Mouse (Mus musculus) spleen, adult 2 months (tissue): ENCODE measurements around the gene Wiz. TPM values are rescaled to one million over a fixed set of nuclear protein-coding genes. Genes with fewer than 3 reads are reported as not detected.

Source experiments
- DNase-seq, 2 experiments: peaks; one replicate each; pipeline versions ENCODE4 v3.0.0 to v3.0.0-alpha.2; 2012 to 2021; ENCODE audit warnings: low spot score in 2 of 2, low read depth in 1 of 2
- H3K27ac ChIP-seq: fragments of 200-500 bp; 2 replicates; pipeline ENCODE4 v1.5.1; 2012; ENCODE audit warnings: low read length, inconsistent platforms; ENCODE audit not compliant: insufficient read depth
- H3K27me3 ChIP-seq: fragments of 200-500 bp; 2 replicates; pipeline ENCODE4 v1.6.1; 2012; ENCODE audit warnings: mild to moderate bottlenecking, moderate library complexity, low read length, inconsistent platforms; ENCODE audit not compliant: control insufficient read depth, insufficient read depth
- H3K36me3 ChIP-seq: fragments of 200-500 bp; 2 replicates; pipeline ENCODE4 v1.6.1; 2012; ENCODE audit warnings: mild to moderate bottlenecking, low read length, inconsistent platforms; ENCODE audit not compliant: control insufficient read depth, insufficient read depth
- H3K4me1 ChIP-seq: fragments of 200-500 bp; 2 replicates; pipeline ENCODE4 v1.6.1; 2011; ENCODE audit warnings: inconsistent platforms; ENCODE audit not compliant: control insufficient read depth, insufficient read depth, insufficient read length
- H3K4me3 ChIP-seq: fragments of 200-500 bp; 2 replicates; pipeline ENCODE4 v1.5.1; 2011; ENCODE audit warnings: mild to moderate bottlenecking, inconsistent platforms; ENCODE audit not compliant: insufficient read depth, insufficient read length; ENCODE audit errors: extremely low read depth
- CTCF ChIP-seq: fragments of 200-500 bp; IDR thresholded peaks from 2 replicates; pipeline ENCODE4 v1.5.1; 2011; ENCODE audit warnings: mild to moderate bottlenecking, inconsistent platforms; ENCODE audit not compliant: insufficient read depth, insufficient read length, insufficient replicate concordance; ENCODE audit errors: extremely low read depth
- POLR2A ChIP-seq: fragments of 200-500 bp; IDR thresholded peaks from 2 replicates; pipeline ENCODE4 v1.6.1; 2011; ENCODE audit warnings: low read depth, low read length, inconsistent platforms
- WGBS: fragments of 180-500 bp; shearing (Covaris S2); methylation state at CpG from one replicate; pipeline ENCODE4 v1.1.7; 2018; 5-methylcytosine and 5-hydroxymethylcytosine counted together
- polyA plus RNA-seq: library from polyadenylated mRNA; depleted of rRNA; stranded (reverse); fragments of >200 nt; gene quantifications from 2 replicates; pipeline ENCODE4 v1.2.3, GENCODE M21; 2012; rRNA removed

Wiz gene
- polyA plus RNA-seq, 1 experiment: 22.4 TPM

DNA sequence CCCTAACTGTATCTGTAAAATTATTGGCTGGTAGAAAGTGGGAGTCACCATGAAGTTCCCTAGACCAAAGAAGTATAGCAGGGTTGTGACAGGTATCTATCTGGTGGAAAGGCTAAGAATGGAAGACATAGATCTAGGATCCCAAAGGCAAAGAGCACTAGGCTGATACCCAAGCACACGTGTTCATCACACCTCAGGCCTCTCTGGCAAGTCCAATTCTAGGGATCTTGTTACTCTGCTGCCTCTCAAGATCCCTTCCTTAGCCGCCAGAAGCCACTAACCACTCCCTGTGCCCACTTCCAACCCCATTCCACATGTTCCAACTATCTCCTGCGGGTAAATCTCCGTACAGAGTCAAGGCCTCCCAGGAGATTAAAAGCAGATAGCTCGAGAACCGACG, 69.3 kb downstream of the Wiz start:
- Histone ChIP-seq H3K4me1 (peaks cover 5% of the 10 kb centered on the region; the same call in 1 of the 2 replicates), H3K36me3 (peaks cover 27% of the 10 kb centered on the region), H3K27ac (peak overlapping the region; percentile 34), H3K4me3 (peak overlapping the region; percentile 96), H3K27me3 (no peaks in the 10 kb centered on the region)
- no peak for DNase-seq
- WGBS: 0% methylated on average over 7 of the region's 7 CpGs
- no peak for TF ChIP-seq POLR2A
- TF ChIP-seq CTCF: no peak

GRCm38 (mm10) chr17:32317708-32318107, 71.5 kb downstream of the Wiz start:
- Histone ChIP-seq H3K4me1 (peaks cover 5% of the 10 kb centered on the region; the same call in 1 of the 2 replicates), H3K4me3 (no peak overlapping the region), H3K27ac (no peak overlapping the region), H3K36me3 (peaks cover 41% of the 10 kb centered on the region), H3K27me3 (no peaks in the 10 kb centered on the region)
- no peak for TF ChIP-seq POLR2A
- no peak for TF ChIP-seq CTCF
- WGBS: 78% methylated on average over 3 of the region's 3 CpGs
- no peak for DNase-seq

- Histone ChIP-seq H3K27ac (no peak overlapping the region), H3K36me3 (peaks cover 47% of the 10 kb centered on the region), H3K4me3 (no peak overlapping the region), H3K27me3 (no peaks in the 10 kb centered on the region), H3K4me1 (peaks cover 5% of the 10 kb centered on the region; the same call in 1 of the 2 replicates)
- no peak for DNase-seq
- TF ChIP-seq POLR2A: no peak
- no peak for TF ChIP-seq CTCF
- 94% methylated on average over 8 of the region's 8 CpGs for WGBS
These were observed 72.2 kb downstream of the Wiz start for GRCm38 (mm10) chr17:32317032-32317431.

- no peak overlapping the region for H3K4me3 ChIP-seq
- peaks cover 5% of the 10 kb centered on the region; the same call in 1 of the 2 replicates for H3K4me1 ChIP-seq
- TF ChIP-seq CTCF (no peak), POLR2A (no peak)
- H3K36me3 ChIP-seq: peaks cover 56% of the 10 kb centered on the region
- no peak for DNase-seq
- 93% methylated on average over 5 of the region's 5 CpGs for WGBS
- H3K27me3 ChIP-seq: no peaks in the 10 kb centered on the region
- no peak overlapping the region for H3K27ac ChIP-seq
These were observed 73.7 kb downstream of the Wiz start for GRCm38 (mm10) chr17:32315560-32315959.

DNA sequence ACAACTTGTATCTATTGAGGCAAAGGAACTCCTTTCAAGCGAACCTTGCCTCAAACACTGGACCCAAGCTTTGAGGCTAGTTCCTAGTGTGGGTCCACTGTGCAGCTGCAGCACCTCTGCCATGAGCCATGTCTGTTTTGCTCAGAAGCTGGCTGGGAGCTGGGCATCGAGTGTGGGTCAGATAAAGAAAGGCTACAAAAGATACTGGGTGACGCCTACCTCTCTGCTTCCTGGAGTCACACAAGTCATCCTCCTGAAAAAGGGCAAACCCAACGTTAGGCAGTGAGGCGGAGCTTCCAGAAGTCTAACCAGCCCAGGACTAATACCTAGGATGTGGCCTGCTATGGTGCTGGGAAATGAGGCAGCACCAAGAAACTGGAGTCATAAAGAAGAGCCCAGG, 75.3 kb downstream of the Wiz start:
- H3K27me3 ChIP-seq: no peaks in the 10 kb centered on the region
- peaks cover 72% of the 10 kb centered on the region for H3K36me3 ChIP-seq
- WGBS: 78% methylated on average over 5 of the region's 5 CpGs
- H3K27ac ChIP-seq: no peak overlapping the region
- no peak for DNase-seq
- no peak for TF ChIP-seq POLR2A
- TF ChIP-seq CTCF: no peak
- no peak overlapping the region for H3K4me3 ChIP-seq
- H3K4me1 ChIP-seq: peaks cover under 1% of the 10 kb centered on the region; the same call in 1 of the 2 replicates

DNA sequence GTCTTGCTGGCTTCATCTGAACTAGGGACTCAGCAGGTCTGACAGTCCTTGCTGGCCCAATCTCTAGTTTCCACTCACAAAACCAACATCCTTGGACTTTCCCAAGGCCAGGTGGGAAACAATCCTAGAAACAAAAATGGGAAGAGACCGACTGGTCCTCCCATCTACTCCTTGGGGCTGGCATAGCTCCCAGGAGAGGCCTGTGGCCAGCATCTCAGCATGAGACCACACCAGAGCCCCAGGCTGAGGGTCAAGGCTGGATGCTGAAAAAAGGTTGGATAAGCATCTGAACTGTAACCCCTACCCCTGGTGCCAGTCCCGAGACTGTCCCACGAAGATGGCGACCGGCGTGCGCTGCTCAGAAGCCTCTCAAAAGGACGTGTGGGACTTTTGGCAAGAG, 76.4 kb downstream of the Wiz start:
- H3K27ac ChIP-seq: no peak overlapping the region
- TF ChIP-seq CTCF: no peak
- TF ChIP-seq POLR2A: no peak
- no peaks in the 10 kb centered on the region for H3K27me3 ChIP-seq
- H3K4me1 ChIP-seq: no peaks in the 10 kb centered on the region
- no peak for DNase-seq
- WGBS: 96% methylated on average over 8 of the region's 8 CpGs
- no peak overlapping the region for H3K4me3 ChIP-seq
- H3K36me3 ChIP-seq: peaks cover 80% of the 10 kb centered on the region

- no peak overlapping the region for H3K27ac ChIP-seq
- 81% methylated on average over 4 of the region's 4 CpGs for WGBS
- no peaks in the 10 kb centered on the region for H3K27me3 ChIP-seq
- no peak for DNase-seq
- no peaks in the 10 kb centered on the region for H3K4me1 ChIP-seq
- peaks cover 74% of the 10 kb centered on the region for H3K36me3 ChIP-seq
- no peak overlapping the region for H3K4me3 ChIP-seq
- TF ChIP-seq POLR2A: no peak
- no peak for TF ChIP-seq CTCF
These were observed 81.3 kb downstream of the Wiz start for GRCm38 (mm10) chr17:32307963-32308362.

Other genes with a start within 250 kb of the Wiz start
- 23.5 and 24.5 TPM in 2 replicates for gene Notch3, start 222.6 kb downstream of the Wiz start, polyA plus RNA-seq
- 1.1 and 1.5 TPM in 2 replicates for gene Ephx3, start 199.9 kb downstream of the Wiz start, polyA plus RNA-seq
- gene Brd4, start 104.7 kb downstream of the Wiz start, polyA plus RNA-seq: 63.3 and 63.8 TPM in 2 replicates
- 105 and 115 TPM in 2 replicates for gene Akap8, start 68.2 kb downstream of the Wiz start, polyA plus RNA-seq
- gene Akap8l, start 38.8 kb downstream of the Wiz start, polyA plus RNA-seq: 136 and 169 TPM in 2 replicates
- 157 and 183 TPM in 2 replicates for gene Rasal3, start 14.1 kb upstream of the Wiz start, polyA plus RNA-seq
- gene Pglyrp2, start 34.7 kb upstream of the Wiz start, polyA plus RNA-seq: 43.0 and 52.7 TPM in 2 replicates
- 0.07 and 0.39 TPM in 2 replicates for gene Cyp4f39, start 63.3 kb upstream of the Wiz start, polyA plus RNA-seq
- gene Cyp4f17, start 116.6 kb upstream of the Wiz start, polyA plus RNA-seq: 1.9 and 2.4 TPM in 2 replicates
- 39.7 and 42.2 TPM in 2 replicates for gene Cyp4f16, start 147.1 kb upstream of the Wiz start, polyA plus RNA-seq
- gene Cyp4f37, start 231.9 kb upstream of the Wiz start, polyA plus RNA-seq: 0.54 and 1.3 TPM in 2 replicates